Mouse (Mus musculus) layer of hippocampus, adult 6 months (tissue): ENCODE data around the gene Gucy2e. TPM values are rescaled to one million over a fixed set of nuclear protein-coding genes. Genes with fewer than 3 reads are reported as not detected.

Source experiments
- long read RNA-seq, 2 experiments: library from polyadenylated mRNA; unstranded; transcript quantifications; one replicate each; pipeline ENCODE4 v2.0.0; 2019 to 2020
- polyA plus RNA-seq: library from polyadenylated mRNA; unstranded; fragments of <200 nt; fragmentation: Nextera tagmentation; gene quantifications from 2 replicates; pipeline ENCODE4 v1.2.3, GENCODE M21; 2021

Gene Gucy2e
- polyA plus RNA-seq = 0.44 and 0.55 TPM in 2 replicates
- long read RNA-seq, experiment 1, partial matches to known transcripts = 1 of 1 reads
- long read RNA-seq, experiment 1, other reads (novel, unspliced or antisense) = 0 of 1 reads
- long read RNA-seq, experiment 2, partial matches to known transcripts = 2 of 3 reads
- long read RNA-seq, experiment 2, other reads (novel, unspliced or antisense) = 1 of 3 reads

GRCm38 (mm10) chr11:69236926-69237260, at the start of gene Gucy2e:
Gene Gucy2e, minus strand, starts transcription at chr11:69237036.

DNA sequence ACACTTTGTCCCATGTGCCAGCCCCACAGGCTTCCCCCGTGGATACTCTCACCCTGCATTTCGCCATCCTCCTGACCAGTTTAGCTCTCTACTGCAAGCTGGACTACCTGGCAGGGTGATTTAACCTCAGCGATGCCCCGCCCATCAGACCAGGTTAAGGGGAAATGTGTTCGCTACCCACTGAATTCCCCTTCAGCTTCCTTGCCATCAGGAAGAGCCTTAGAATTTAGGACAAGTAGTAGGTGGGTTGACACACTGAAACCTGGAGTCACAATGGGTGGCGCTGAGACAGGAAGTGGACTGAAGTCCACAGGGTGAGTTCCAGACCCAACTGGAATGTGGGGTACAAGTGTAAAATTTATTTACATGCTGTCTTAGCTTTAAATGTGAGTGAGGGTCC, 39.1 kb downstream of the Gucy2e start, which contains the start of gene Alox8:
Gene Alox8, minus strand, starts transcription at position 101 of the 400 bp plus-strand sequence.

Other genes starting within 250 kb of the Gucy2e start
- 8.4 and 21.6 TPM in 2 replicates for gene Pfas, start 228.6 kb downstream of the Gucy2e start, polyA plus RNA-seq
- gene Ctc1, start 221.1 kb downstream of the Gucy2e start, polyA plus RNA-seq = 16.8 and 19.8 TPM in 2 replicates
- 0.54 TPM in 2 replicates for gene Aurkb, start 191.4 kb downstream of the Gucy2e start, polyA plus RNA-seq
- 11.4 and 13.2 TPM in 2 replicates for gene Borcs6, start 177.3 kb downstream of the Gucy2e start, polyA plus RNA-seq
- gene Tmem107, start 166.2 kb downstream of the Gucy2e start, polyA plus RNA-seq = 40.3 and 42.2 TPM in 2 replicates
- 412 and 583 TPM in 2 replicates for gene Vamp2, start 148.5 kb downstream of the Gucy2e start, polyA plus RNA-seq
- 30.5 and 39.5 TPM in 2 replicates for gene Per1, start 141.8 kb downstream of the Gucy2e start, polyA plus RNA-seq
- gene Hes7, start 116.6 kb downstream of the Gucy2e start, polyA plus RNA-seq = 0.53 and 0.58 TPM in 2 replicates
- gene 9130213A22Rik, start 114.4 kb downstream of the Gucy2e start, polyA plus RNA-seq = 0.84 and 0.90 TPM in 2 replicates
- gene Aloxe3, start 111.1 kb downstream of the Gucy2e start, polyA plus RNA-seq = 5.9 and 8.6 TPM in 2 replicates
- gene Alox12b, start 80.0 kb downstream of the Gucy2e start, polyA plus RNA-seq = 2.7 and 2.8 TPM in 2 replicates
- gene Alox8, start 39.2 kb downstream of the Gucy2e start, polyA plus RNA-seq = 3.5 and 5.1 TPM in 2 replicates
- 1.3 and 1.8 TPM in 2 replicates for gene Cntrob, start 86.7 kb upstream of the Gucy2e start, polyA plus RNA-seq
- gene Trappc1, start 86.9 kb upstream of the Gucy2e start, polyA plus RNA-seq = 134 and 135 TPM in 2 replicates
- 5.3 and 6.1 TPM in 2 replicates for gene Kcnab3, start 89.2 kb upstream of the Gucy2e start, polyA plus RNA-seq
- 256 and 260 TPM in 2 replicates for gene Rnf227, start 103.4 kb upstream of the Gucy2e start, polyA plus RNA-seq
- gene Chd3, start 132.4 kb upstream of the Gucy2e start, polyA plus RNA-seq = 49.8 and 51.0 TPM in 2 replicates
- gene Naa38, start 158.5 kb upstream of the Gucy2e start, polyA plus RNA-seq = 601 and 628 TPM in 2 replicates
- 12.0 and 15.0 TPM in 2 replicates for gene Cyb5d1, start 158.6 kb upstream of the Gucy2e start, polyA plus RNA-seq
- gene Tmem88, start 161.2 kb upstream of the Gucy2e start, polyA plus RNA-seq = 1.9 and 2.4 TPM in 2 replicates
- gene Kdm6b, start 176.6 kb upstream of the Gucy2e start, polyA plus RNA-seq = 8.1 and 9.3 TPM in 2 replicates